Mouse (Mus musculus): Measurements from ENCODE around the gene Usp26. TPM values are rescaled to one million over a fixed set of nuclear protein-coding genes. Genes with fewer than 3 reads are reported as not detected.

The Usp26 gene
- not detected for total RNA-seq (2023)

DNA sequence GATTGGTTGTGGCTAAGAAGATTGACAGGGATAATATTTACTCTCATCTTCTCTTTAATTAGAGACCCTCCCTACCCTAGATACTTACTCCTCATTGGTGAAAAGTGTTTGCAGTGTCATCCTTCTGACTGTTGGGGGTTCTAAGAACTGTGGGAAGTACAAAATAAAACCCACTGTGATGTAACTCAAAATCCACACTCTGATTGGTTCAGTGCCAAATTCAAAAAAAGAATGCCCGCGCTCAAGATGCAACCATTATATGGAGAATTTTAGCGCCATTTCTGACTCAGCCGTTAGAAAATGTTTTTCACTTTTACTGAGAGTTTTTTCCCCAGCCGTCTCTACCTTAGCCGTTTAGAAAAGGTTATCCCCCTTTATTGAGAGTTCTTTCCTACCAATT lies at the start of gene Usp26:
Gene Usp26, minus strand, starts transcription at position 101 of the 400 bp plus-strand sequence.

Other genes starting within 250 kb of the Usp26 start
- gene Hs6st2, start 119.4 kb downstream of the Usp26 start, total RNA-seq (2023) = not detected
- gene 1700080O16Rik, start 171.5 kb upstream of the Usp26 start, total RNA-seq (2023) = not detected